Mouse (Mus musculus): Measurements from ENCODE around the gene Serpina3f. TPM values are rescaled to one million over a fixed set of nuclear protein-coding genes. Genes with fewer than 3 reads are reported as not detected.
A peak's percentile ranks its signal among the peaks of the same experiment; 100 is the strongest.
"Not testable (repeated sequence)": the region's sequence is repeated elsewhere in the genome, so short reads cannot be mapped to it uniquely, and the experiment has no call there.

Gene Serpina3f
- total and polyA plus RNA-seq, 2 experiments from 2014 or later: 0.16 TPM; not detected in 1

DNA sequence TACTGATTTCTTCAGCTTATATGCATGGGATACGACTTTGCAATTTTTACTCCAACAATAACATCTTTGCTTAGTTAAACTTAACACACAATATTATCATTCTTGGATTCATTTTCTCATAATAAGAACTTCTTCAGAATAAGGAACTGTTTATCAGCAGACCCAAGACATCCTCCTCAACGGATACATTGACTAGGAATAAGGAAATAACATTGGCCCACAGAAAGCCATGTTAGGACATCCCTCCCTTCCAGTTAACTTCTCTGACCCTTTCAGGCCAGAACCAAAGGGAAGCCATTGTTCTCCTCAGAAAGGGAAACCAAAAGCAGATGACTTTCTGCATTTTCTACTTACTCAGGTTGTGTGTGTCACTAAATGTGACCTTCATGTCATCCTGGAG, 16.4 kb downstream of the Serpina3f start:
- no peak overlapping the region for H3K9ac ChIP-seq (replicated peaks; ENCODE audit: low read depth, low read length)
- H3K4me1 ChIP-seq (ENCODE audit: control insufficient read depth, insufficient read depth): no peaks in the 10 kb centered on the region
- H3K27ac ChIP-seq (ENCODE audit: low read depth): no peak overlapping the region
- no peak overlapping the region for H3K4me2 ChIP-seq (ENCODE audit: low read depth, low read length)
- ATAC-seq (ENCODE audit: insufficient read depth, low read depth) (no peak), DNase-seq (ENCODE audit: low spot score) (no peak)
- H3K4me3 ChIP-seq (ENCODE audit: low read depth, low read length): no peak overlapping the region
- H3K9me3 ChIP-seq (replicated peaks; ENCODE audit: control insufficient read depth, low read length): no peaks in the 10 kb centered on the region
- H3K36me3 ChIP-seq (replicated peaks; ENCODE audit: control insufficient read depth, insufficient read depth, low read length): no peaks in the 10 kb centered on the region
- WGBS: 42% methylated on average over 2 of the region's 2 CpGs
- no peak for TF ChIP-seq CTCF (IDR thresholded peaks at IDR 0.05; ENCODE audit: low read depth)
- no peak for TF ChIP-seq EP300 (IDR thresholded peaks at IDR 0.05; ENCODE audit: low read depth)
- H3K27me3 ChIP-seq (ENCODE audit: control insufficient read depth, insufficient read depth, low read length): no peaks in the 10 kb centered on the region

DNA sequence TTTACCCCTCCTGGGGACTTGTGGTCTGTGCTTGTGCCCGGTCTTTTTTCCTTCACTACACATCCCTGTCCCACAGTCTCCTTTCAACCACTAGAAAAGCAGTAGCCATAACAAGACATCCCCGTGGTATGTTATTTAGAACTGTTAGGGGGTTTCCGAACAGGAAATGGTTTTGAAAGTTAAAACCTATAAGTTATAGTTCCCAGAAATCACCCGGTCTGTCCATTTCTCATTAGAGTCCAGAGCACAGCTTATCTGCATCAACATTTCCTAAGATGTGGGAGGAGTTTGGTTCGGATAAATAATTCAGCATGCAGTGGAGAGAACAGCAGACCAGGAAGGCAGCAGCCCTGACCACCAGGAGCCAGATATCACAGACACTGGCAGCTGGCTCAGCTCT, 21.6 kb downstream of the Serpina3f start, which contains the start of gene Serpina3g:
TSS of gene Serpina3g (plus strand) at position 331 of the 400 bp plus-strand sequence.
- DNase-seq (ENCODE audit: low spot score): no peak
- ATAC-seq (ENCODE audit: insufficient read depth, low read depth): no peak

DNA sequence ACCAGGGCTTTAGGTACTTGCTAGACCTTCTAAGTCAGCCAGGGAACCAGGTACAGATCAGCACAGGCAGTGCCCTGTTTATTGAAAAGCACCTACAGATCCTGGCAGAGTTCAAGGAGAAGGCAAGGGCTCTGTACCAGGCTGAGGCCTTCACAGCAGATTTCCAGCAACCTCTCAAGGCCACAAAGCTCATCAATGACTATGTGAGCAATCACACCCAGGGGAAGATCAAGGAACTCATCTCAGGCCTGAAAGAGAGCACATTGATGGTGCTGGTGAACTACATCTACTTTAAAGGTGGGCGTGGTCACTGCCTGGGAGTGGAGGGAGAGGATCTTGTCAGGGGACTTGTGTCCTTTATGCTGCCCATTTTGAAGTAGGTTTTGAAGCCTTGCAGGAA, 23.7 kb downstream of the Serpina3f start:
- H3K4me3 ChIP-seq (ENCODE audit: low read depth, low read length); H3K27ac ChIP-seq (ENCODE audit: low read depth); H3K9ac ChIP-seq (replicated peaks; ENCODE audit: low read depth, low read length); DNase-seq (ENCODE audit: low spot score); ATAC-seq (ENCODE audit: insufficient read depth, low read depth); H3K36me3 ChIP-seq (replicated peaks; ENCODE audit: control insufficient read depth, insufficient read depth, low read length); H3K9me3 ChIP-seq (replicated peaks; ENCODE audit: control insufficient read depth, low read length); H3K4me2 ChIP-seq (ENCODE audit: low read depth, low read length); H3K4me1 ChIP-seq (ENCODE audit: control insufficient read depth, insufficient read depth); H3K27me3 ChIP-seq (ENCODE audit: control insufficient read depth, insufficient read depth, low read length): not testable (repeated sequence)
- WGBS: 62% methylated on average over 1 of the region's 1 CpGs

More for the DNA sequence above, 21.6 kb downstream of the Serpina3f start, which contains the start of gene Serpina3g:
- Histone ChIP-seq H3K36me3 (replicated peaks; ENCODE audit: control insufficient read depth, insufficient read depth, low read length) (no peaks in the 10 kb centered on the region), H3K4me1 (ENCODE audit: control insufficient read depth, insufficient read depth) (no peaks in the 10 kb centered on the region), H3K4me2 (ENCODE audit: low read depth, low read length) (no peak within 1 kb of the TSS), H3K9ac (replicated peaks; ENCODE audit: low read depth, low read length) (no peak within 1 kb of the TSS), H3K4me3 (ENCODE audit: low read depth, low read length) (no peak within 1 kb of the TSS), H3K27ac (ENCODE audit: low read depth) (no peak within 1 kb of the TSS), H3K9me3 (replicated peaks; ENCODE audit: control insufficient read depth, low read length) (no peaks in the 10 kb centered on the region), H3K27me3 (ENCODE audit: control insufficient read depth, insufficient read depth, low read length) (no peaks in the 10 kb centered on the region)
- no peak for TF ChIP-seq EP300 (IDR thresholded peaks at IDR 0.05; ENCODE audit: low read depth)
- no peak for TF ChIP-seq CTCF (IDR thresholded peaks at IDR 0.05; ENCODE audit: low read depth)
- WGBS: 47% methylated on average over 5 of the region's 5 CpGs

DNA sequence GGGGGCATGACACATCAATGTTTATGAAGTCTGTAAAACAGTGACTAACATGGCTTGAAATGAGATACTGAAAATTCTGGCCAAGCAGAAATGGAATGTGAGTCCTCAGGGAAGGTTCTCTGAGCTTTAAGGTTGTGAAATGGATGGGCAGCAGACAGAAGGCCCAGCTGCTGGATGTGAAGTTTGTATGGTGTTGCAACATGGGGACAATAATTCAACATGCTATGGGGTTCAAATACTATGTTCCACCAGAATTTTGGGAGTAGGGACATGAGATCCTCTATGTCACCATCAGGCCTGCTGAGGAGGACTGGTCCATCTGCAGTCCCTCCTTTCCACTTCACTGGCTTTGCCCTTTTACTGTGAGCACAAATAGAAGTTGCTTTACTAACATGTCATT, 29.0 kb downstream of the Serpina3f start:
- no peaks in the 10 kb centered on the region for H3K36me3 ChIP-seq (replicated peaks; ENCODE audit: control insufficient read depth, insufficient read depth, low read length)
- no peak overlapping the region for H3K9ac ChIP-seq (replicated peaks; ENCODE audit: low read depth, low read length)
- H3K4me1 ChIP-seq (ENCODE audit: control insufficient read depth, insufficient read depth): no peaks in the 10 kb centered on the region; the same call in 1 of the 2 replicates
- H3K27me3 ChIP-seq (ENCODE audit: control insufficient read depth, insufficient read depth, low read length): no peaks in the 10 kb centered on the region
- no peak overlapping the region for H3K4me3 ChIP-seq (ENCODE audit: low read depth, low read length)
- no peaks in the 10 kb centered on the region for H3K9me3 ChIP-seq (replicated peaks; ENCODE audit: control insufficient read depth, low read length)
- no peak overlapping the region for H3K27ac ChIP-seq (ENCODE audit: low read depth)
- no peak for DNase-seq (ENCODE audit: low spot score)
- TF ChIP-seq CTCF (IDR thresholded peaks at IDR 0.05; ENCODE audit: low read depth) (no peak), EP300 (IDR thresholded peaks at IDR 0.05; ENCODE audit: low read depth) (no peak)
- ATAC-seq (ENCODE audit: insufficient read depth, low read depth): no peak
- no peak overlapping the region for H3K4me2 ChIP-seq (ENCODE audit: low read depth, low read length)

DNA sequence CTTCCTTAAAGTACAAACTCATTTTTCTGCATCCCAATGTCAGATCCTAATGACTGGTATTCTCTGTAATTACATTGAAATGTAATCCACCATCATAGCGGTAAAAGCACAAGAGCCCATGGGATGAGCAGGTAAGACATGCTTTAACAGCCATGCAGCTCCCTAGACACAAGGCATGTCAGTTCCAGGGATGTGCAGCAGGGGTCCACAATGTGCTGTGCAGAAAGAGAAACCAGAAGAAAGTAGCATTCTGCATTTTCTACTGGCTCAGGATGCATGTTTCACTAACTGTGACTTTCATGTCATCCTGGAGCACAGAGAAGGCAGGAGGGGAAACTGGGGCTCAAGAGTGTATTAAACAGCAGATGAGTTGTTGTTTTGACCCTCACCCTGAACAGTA, 30.7 kb downstream of the Serpina3f start:
- H3K9ac ChIP-seq (replicated peaks; ENCODE audit: low read depth, low read length): no peak overlapping the region
- H3K9me3 ChIP-seq (replicated peaks; ENCODE audit: control insufficient read depth, low read length): no peaks in the 10 kb centered on the region
- TF ChIP-seq EP300 (IDR thresholded peaks at IDR 0.05; ENCODE audit: low read depth): no peak
- TF ChIP-seq CTCF (IDR thresholded peaks at IDR 0.05; ENCODE audit: low read depth): 0 out of 2 replicates have a peak, but pooled peaks have one; percentile 25
- ATAC-seq (ENCODE audit: insufficient read depth, low read depth) (no peak), DNase-seq (ENCODE audit: low spot score) (no peak)
- H3K36me3 ChIP-seq (replicated peaks; ENCODE audit: control insufficient read depth, insufficient read depth, low read length): no peaks in the 10 kb centered on the region
- H3K27me3 ChIP-seq (ENCODE audit: control insufficient read depth, insufficient read depth, low read length): no peaks in the 10 kb centered on the region
- WGBS: 65% methylated on average over 1 of the region's 1 CpGs
- no peak overlapping the region for H3K4me2 ChIP-seq (ENCODE audit: low read depth, low read length)
- H3K4me3 ChIP-seq (ENCODE audit: low read depth, low read length): no peak overlapping the region
- H3K4me1 ChIP-seq (ENCODE audit: control insufficient read depth, insufficient read depth): no peaks in the 10 kb centered on the region; the same call in 1 of the 2 replicates
- H3K27ac ChIP-seq (ENCODE audit: low read depth): no peak overlapping the region

DNA sequence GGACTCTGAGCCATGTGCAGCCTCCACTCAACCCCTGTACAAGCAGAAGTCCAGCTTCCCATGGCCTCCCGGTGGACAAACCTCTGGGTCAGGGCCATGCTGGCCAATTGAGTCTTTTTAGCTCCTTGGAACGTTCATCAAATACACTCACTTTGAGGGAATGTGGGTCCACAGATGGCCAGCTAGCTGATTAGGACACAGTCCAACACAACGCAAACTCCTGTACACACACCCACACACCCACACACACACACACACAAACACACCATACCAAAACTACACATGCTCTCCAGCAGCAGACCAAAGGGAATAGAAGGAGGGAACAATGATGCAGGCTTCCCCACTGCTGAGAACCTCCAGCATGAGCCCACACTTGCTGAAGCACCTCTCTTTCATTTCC, 31.3 kb downstream of the Serpina3f start:
- Histone ChIP-seq H3K4me2 (ENCODE audit: low read depth, low read length) (no peak overlapping the region), H3K27ac (ENCODE audit: low read depth) (no peak overlapping the region), H3K9ac (replicated peaks; ENCODE audit: low read depth, low read length) (no peak overlapping the region), H3K4me3 (ENCODE audit: low read depth, low read length) (no peak overlapping the region), H3K9me3 (replicated peaks; ENCODE audit: control insufficient read depth, low read length) (no peaks in the 10 kb centered on the region), H3K36me3 (replicated peaks; ENCODE audit: control insufficient read depth, insufficient read depth, low read length) (no peaks in the 10 kb centered on the region), H3K27me3 (ENCODE audit: control insufficient read depth, insufficient read depth, low read length) (no peaks in the 10 kb centered on the region), H3K4me1 (ENCODE audit: control insufficient read depth, insufficient read depth) (no peaks in the 10 kb centered on the region; the same call in 1 of the 2 replicates)
- no peak for TF ChIP-seq EP300 (IDR thresholded peaks at IDR 0.05; ENCODE audit: low read depth)
- no peak for TF ChIP-seq CTCF (IDR thresholded peaks at IDR 0.05; ENCODE audit: low read depth)
- no peak for DNase-seq (ENCODE audit: low spot score)
- no peak for ATAC-seq (ENCODE audit: insufficient read depth, low read depth)
- WGBS: 54% methylated on average over 3 of the region's 3 CpGs
